Mouse (Mus musculus): Measurements from ENCODE around the gene Acvr2a. TPM values are rescaled to one million over a fixed set of nuclear protein-coding genes. Genes with fewer than 3 reads are reported as not detected.
"Not testable (repeated sequence)": the region's sequence is repeated elsewhere in the genome, so short reads cannot be mapped to it uniquely, and the experiment has no call there.

The Acvr2a gene
- polyA plus RNA-seq, 1 experiment from 2014 or later: 3.9 TPM

- Histone ChIP-seq H3K4me3 (no peak overlapping the region), H3K9ac (no peak overlapping the region), H3K4me2 (no peak overlapping the region), H3K27me3 (replicated peaks) (no peaks in the 10 kb centered on the region), H3K9me3 (replicated peaks) (no peaks in the 10 kb centered on the region), H3K4me1 (0 out of 2 replicates have a peak, but pooled peaks cover 6% of the 10 kb centered on the region), H3K36me3 (no peaks in the 10 kb centered on the region), H3K27ac (no peak overlapping the region)
- WGBS (ENCODE audit: insufficient replicate concordance): 79% methylated on average over 2 of the region's 2 CpGs
- no peak for ATAC-seq
Measured at GRCm38 (mm10) chr2:48825878-48826277, 12.0 kb downstream of the Acvr2a start.

- H3K9me3 ChIP-seq (replicated peaks): no peaks in the 10 kb centered on the region
- H3K4me2 ChIP-seq: no peak overlapping the region
- H3K27me3 ChIP-seq (replicated peaks): no peaks in the 10 kb centered on the region
- no peak for ATAC-seq
- no peak overlapping the region for H3K27ac ChIP-seq
- no peak overlapping the region for H3K4me3 ChIP-seq
- H3K36me3 ChIP-seq: no peaks in the 10 kb centered on the region
- no peak overlapping the region for H3K9ac ChIP-seq
- H3K4me1 ChIP-seq: 0 out of 2 replicates have a peak, but pooled peaks cover 6% of the 10 kb centered on the region
Measured at GRCm38 (mm10) chr2:48826380-48826779, 12.5 kb downstream of the Acvr2a start.

- Histone ChIP-seq H3K9me3 (replicated peaks) (no peaks in the 10 kb centered on the region), H3K36me3 (no peaks in the 10 kb centered on the region), H3K27me3 (replicated peaks) (no peaks in the 10 kb centered on the region), H3K4me1 (0 out of 2 replicates have a peak, but pooled peaks cover 6% of the 10 kb centered on the region), H3K4me2 (no peak overlapping the region), H3K9ac (no peak overlapping the region), H3K27ac (no peak overlapping the region), H3K4me3 (no peak overlapping the region)
- 66% methylated on average over 2 of the region's 2 CpGs for WGBS (ENCODE audit: insufficient replicate concordance)
- no peak for ATAC-seq
Measured at GRCm38 (mm10) chr2:48830492-48830891, 16.6 kb downstream of the Acvr2a start.

- Histone ChIP-seq H3K4me2 (no peak overlapping the region), H3K4me1 (no peaks in the 10 kb centered on the region), H3K27ac (no peak overlapping the region), H3K9me3 (replicated peaks) (no peaks in the 10 kb centered on the region), H3K4me3 (no peak overlapping the region), H3K36me3 (no peaks in the 10 kb centered on the region), H3K9ac (no peak overlapping the region), H3K27me3 (replicated peaks) (no peaks in the 10 kb centered on the region)
- no peak for ATAC-seq
- WGBS (ENCODE audit: insufficient replicate concordance): 60% methylated on average over 5 of the region's 5 CpGs
Measured at GRCm38 (mm10) chr2:48832305-48832704, 18.4 kb downstream of the Acvr2a start.

- no peaks in the 10 kb centered on the region for H3K9me3 ChIP-seq (replicated peaks)
- no peaks in the 10 kb centered on the region for H3K27me3 ChIP-seq (replicated peaks)
- H3K4me3 ChIP-seq: no peak overlapping the region
- no peak for ATAC-seq
- whole genome bisulfite sequencing (ENCODE audit: insufficient replicate concordance): 67% methylated on average over 3 of the region's 3 CpGs
- no peak overlapping the region for H3K4me2 ChIP-seq
- H3K36me3 ChIP-seq: no peaks in the 10 kb centered on the region
- H3K4me1 ChIP-seq: no peaks in the 10 kb centered on the region
- H3K9ac ChIP-seq: no peak overlapping the region
- H3K27ac ChIP-seq: no peak overlapping the region
Measured at GRCm38 (mm10) chr2:48833884-48834450, 20.1 kb downstream of the Acvr2a start.

- Histone ChIP-seq H3K4me1 (no peaks in the 10 kb centered on the region), H3K4me3 (no peak overlapping the region), H3K27me3 (replicated peaks) (no peaks in the 10 kb centered on the region), H3K27ac (no peak overlapping the region), H3K9me3 (replicated peaks) (no peaks in the 10 kb centered on the region), H3K36me3 (no peaks in the 10 kb centered on the region), H3K4me2 (no peak overlapping the region), H3K9ac (no peak overlapping the region)
- 47% methylated on average over 3 of the region's 3 CpGs for WGBS (ENCODE audit: insufficient replicate concordance)
- ATAC-seq: no peak
Measured at GRCm38 (mm10) chr2:48841611-48842470, 27.9 kb downstream of the Acvr2a start.

- no peak overlapping the region for H3K27ac ChIP-seq
- H3K4me2 ChIP-seq: no peak overlapping the region
- WGBS (ENCODE audit: insufficient replicate concordance): 56% methylated on average over 2 of the region's 2 CpGs
- ATAC-seq: no peak
- no peaks in the 10 kb centered on the region for H3K9me3 ChIP-seq (replicated peaks)
- no peaks in the 10 kb centered on the region for H3K4me1 ChIP-seq
- H3K9ac ChIP-seq: no peak overlapping the region
- H3K36me3 ChIP-seq: no peaks in the 10 kb centered on the region
- H3K27me3 ChIP-seq (replicated peaks): no peaks in the 10 kb centered on the region
- H3K4me3 ChIP-seq: no peak overlapping the region
Measured at GRCm38 (mm10) chr2:48846689-48847398, 32.9 kb downstream of the Acvr2a start.

GRCm38 (mm10) chr2:48865596-48865995 lies 51.7 kb downstream of the Acvr2a start:
- WGBS (ENCODE audit: insufficient replicate concordance): 74% methylated on average over 6 of the region's 6 CpGs
- not testable (repeated sequence) for H3K4me3 ChIP-seq

GRCm38 (mm10) chr2:48868199-48868913 lies 54.4 kb downstream of the Acvr2a start:
- Histone ChIP-seq H3K9ac (no peak overlapping the region), H3K27ac (no peak overlapping the region), H3K4me2 (no peak overlapping the region), H3K9me3 (replicated peaks) (no peaks in the 10 kb centered on the region), H3K27me3 (replicated peaks) (no peaks in the 10 kb centered on the region), H3K36me3 (no peaks in the 10 kb centered on the region), H3K4me1 (no peaks in the 10 kb centered on the region), H3K4me3 (no peak overlapping the region)
- ATAC-seq: no peak
- WGBS (ENCODE audit: insufficient replicate concordance): 62% methylated on average over 5 of the region's 5 CpGs

More at GRCm38 (mm10) chr2:48865596-48865995, 51.7 kb downstream of the Acvr2a start:
- H3K4me1 ChIP-seq; H3K9ac ChIP-seq; H3K27me3 ChIP-seq (replicated peaks); H3K27ac ChIP-seq; H3K4me2 ChIP-seq; H3K9me3 ChIP-seq (replicated peaks); H3K36me3 ChIP-seq; ATAC-seq: not testable (repeated sequence)

GRCm38 (mm10) chr2:48885945-48886344 lies 72.0 kb downstream of the Acvr2a start:
- no peak overlapping the region for H3K9ac ChIP-seq
- no peaks in the 10 kb centered on the region for H3K27me3 ChIP-seq (replicated peaks)
- H3K4me3 ChIP-seq: no peak overlapping the region
- no peaks in the 10 kb centered on the region for H3K4me1 ChIP-seq
- ATAC-seq: no peak
- H3K36me3 ChIP-seq: no peaks in the 10 kb centered on the region
- H3K27ac ChIP-seq: no peak overlapping the region
- no peak overlapping the region for H3K4me2 ChIP-seq
- H3K9me3 ChIP-seq (replicated peaks): no peaks in the 10 kb centered on the region

GRCm38 (mm10) chr2:48895186-48895585 lies 81.3 kb downstream of the Acvr2a start:
- no peak overlapping the region for H3K9ac ChIP-seq
- H3K36me3 ChIP-seq: peaks cover 13% of the 10 kb centered on the region
- H3K4me3 ChIP-seq: no peak overlapping the region
- no peak overlapping the region for H3K27ac ChIP-seq
- H3K27me3 ChIP-seq (replicated peaks): no peaks in the 10 kb centered on the region
- no peak overlapping the region for H3K4me2 ChIP-seq
- ATAC-seq: no peak
- no peaks in the 10 kb centered on the region for H3K4me1 ChIP-seq
- WGBS (ENCODE audit: insufficient replicate concordance): 83% methylated on average over 3 of the region's 3 CpGs
- H3K9me3 ChIP-seq (replicated peaks): no peaks in the 10 kb centered on the region

GRCm38 (mm10) chr2:48908866-48909265 lies 95.0 kb downstream of the Acvr2a start:
- 55% methylated on average over 2 of the region's 2 CpGs for WGBS (ENCODE audit: insufficient replicate concordance)
- Histone ChIP-seq H3K27ac (no peak overlapping the region), H3K27me3 (replicated peaks) (no peaks in the 10 kb centered on the region), H3K4me1 (no peaks in the 10 kb centered on the region), H3K4me3 (no peak overlapping the region), H3K9me3 (replicated peaks) (no peaks in the 10 kb centered on the region), H3K4me2 (no peak overlapping the region), H3K36me3 (peaks cover 57% of the 10 kb centered on the region), H3K9ac (no peak overlapping the region)
- ATAC-seq: no peak
